Mouse (Mus musculus): ENCODE measurements around the gene Ganab. TPM values are rescaled to one million over a fixed set of nuclear protein-coding genes. Genes with fewer than 3 reads are reported as not detected.

Gene Ganab
- total RNA-seq, 2 experiments from 2014 or later: 116 to 122 TPM

DNA sequence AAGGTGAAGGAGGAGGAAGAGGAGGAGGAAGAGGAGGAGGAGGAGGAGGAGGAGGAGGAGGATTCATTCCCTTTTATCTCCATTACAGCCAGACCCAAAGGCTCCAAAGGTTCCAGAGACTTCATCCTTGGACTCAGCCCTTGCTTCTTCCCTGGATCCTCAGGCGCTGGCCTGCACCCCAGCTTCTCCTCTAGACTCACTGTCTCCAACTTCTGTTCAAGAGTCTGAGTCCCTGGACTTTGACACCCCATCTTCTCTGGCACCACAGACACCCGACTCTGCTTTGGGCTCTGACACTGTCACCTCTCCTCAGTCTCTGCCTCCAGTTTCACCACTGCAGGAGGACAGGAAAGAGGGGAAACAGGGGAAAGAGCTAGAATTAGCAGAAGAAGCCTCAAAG, 64.4 kb downstream of the Ganab start:
- DNase-seq (ENCODE audit: extremely low spot score in 1 of 2, low spot score in 1 of 2): no peak

- no peak for DNase-seq (ENCODE audit: extremely low spot score in 1 of 2, low spot score in 1 of 2)
These were observed 67.2 kb downstream of the Ganab start for GRCm38 (mm10) chr19:8965075-8965474.

- no peak for DNase-seq (ENCODE audit: extremely low spot score in 1 of 2, low spot score in 1 of 2)
These were observed 67.9 kb downstream of the Ganab start for GRCm38 (mm10) chr19:8965771-8966170.

GRCm38 (mm10) chr19:8966198-8966589, 68.3 kb downstream of the Ganab start:
- DNase-seq (ENCODE audit: extremely low spot score in 1 of 2, low spot score in 1 of 2): no peak

Small RNA genes within 50 kb of the gene (microRNA-seq; reads per million reads assigned to microRNA genes)
- gene Mir5136: 0 reads per million in 2 experiments

Other genes starting within 250 kb of the Ganab start
- 100 to 1,000 TPM; 188 to 200 TPM for gene Chrm1, start 234.3 kb upstream of the Ganab start, total RNA-seq (2021)
- gene Slc3a2, start 174.7 kb upstream of the Ganab start, total RNA-seq (2021): 100 to 1,000 TPM; 155 to 170 TPM
- gene Wdr74, start 162.2 kb upstream of the Ganab start, total RNA-seq (2021): 10 to 100 TPM; 43.9 to 53.6 TPM
- gene 1700092M07Rik, start 157.4 kb upstream of the Ganab start, total RNA-seq (2021): 1 to 10 TPM in 1 of 2 experiments, not detected in 1; 1.5 TPM
- 10 to 100 TPM; 59.9 to 70.7 TPM for gene Stx5a, start 156.7 kb upstream of the Ganab start, total RNA-seq (2021)
- 10 to 100 TPM; 75.4 to 95.3 TPM for gene Nxf1, start 141.0 kb upstream of the Ganab start, total RNA-seq (2021)
- 100 to 1,000 TPM in 1 of 2 experiments, 10 to 100 TPM in 1; 92.1 to 101 TPM for gene Tmem223, start 127.1 kb upstream of the Ganab start, total RNA-seq (2021)
- 10 to 100 TPM in 1 of 2 experiments, 1 to 10 TPM in 1; 8.5 to 10.1 TPM for gene Tmem179b, start 123.6 kb upstream of the Ganab start, total RNA-seq (2021)
- gene Taf6l, start 111.7 kb upstream of the Ganab start, total RNA-seq (2021): 10 to 100 TPM; 13.8 to 14.1 TPM
- 100 to 1,000 TPM; 112 to 130 TPM for gene Polr2g, start 99.5 kb upstream of the Ganab start, total RNA-seq (2021)
- gene Zbtb3, start 95.5 kb upstream of the Ganab start, total RNA-seq (2021): 1 to 10 TPM; 6.4 to 6.6 TPM
- gene Ttc9c, start 78.7 kb upstream of the Ganab start, total RNA-seq (2021): 10 to 100 TPM; 35.3 to 36.4 TPM
- gene Hnrnpul2, start 78.1 kb upstream of the Ganab start, total RNA-seq (2021): 100 to 1,000 TPM; 109 to 120 TPM
- 1 to 10 TPM in 1 of 2 experiments, not detected in 1; 4.5 TPM for gene AC129217.1, start 68.3 kb upstream of the Ganab start, total RNA-seq (2021)
- 100 to 1,000 TPM; 103 to 111 TPM for gene Bscl2, start 60.6 kb upstream of the Ganab start, total RNA-seq (2021)
- 100 to 1,000 TPM; 188 to 192 TPM for gene Gng3, start 58.9 kb upstream of the Ganab start, total RNA-seq (2021)
- under 1 TPM; 0.28 to 0.47 TPM for gene Lrrn4cl, start 47.3 kb upstream of the Ganab start, total RNA-seq (2021)
- gene Ubxn1, start 26.6 kb upstream of the Ganab start, total RNA-seq (2021): 10 to 100 TPM; 92.2 to 98.9 TPM
- gene Uqcc3, start 17.1 kb upstream of the Ganab start, total RNA-seq (2021): 10 to 100 TPM; 31.2 to 36.4 TPM
- 10 to 100 TPM; 10.1 to 16.2 TPM for gene Lbhd1, start 14.3 kb upstream of the Ganab start, total RNA-seq (2021)
- not detected for gene Gm49403, start 14.1 kb upstream of the Ganab start, total RNA-seq (2021)
- gene 1810009A15Rik, start 9.2 kb upstream of the Ganab start, total RNA-seq (2021): 10 to 100 TPM; 22.0 to 25.7 TPM
- 1 to 10 TPM; 1.6 to 2.2 TPM for gene Gm49416, start 9.1 kb upstream of the Ganab start, total RNA-seq (2021)
- gene Ints5, start 5.1 kb upstream of the Ganab start, total RNA-seq (2021): 10 to 100 TPM; 26.1 to 27.0 TPM
- 100 to 1,000 TPM; 169 to 172 TPM for gene B3gat3, start 22.3 kb downstream of the Ganab start, total RNA-seq (2021)
- gene Rom1, start 31.3 kb downstream of the Ganab start, total RNA-seq (2021): 1 to 10 TPM; 4.8 to 6.4 TPM
- gene Eml3, start 31.5 kb downstream of the Ganab start, total RNA-seq (2021): 10 to 100 TPM in 1 of 2 experiments, 1 to 10 TPM in 1; 9.1 to 11.1 TPM
- gene Mta2, start 43.8 kb downstream of the Ganab start, total RNA-seq (2021): 10 to 100 TPM; 51.2 to 58.4 TPM
- gene Tut1, start 55.8 kb downstream of the Ganab start, total RNA-seq (2021): 10 to 100 TPM; 19.4 to 20.1 TPM
- gene Eef1g, start 69.0 kb downstream of the Ganab start, total RNA-seq (2021): 100 to 1,000 TPM; 215 to 256 TPM
- gene Ahnak, start 91.2 kb downstream of the Ganab start, total RNA-seq (2021): 10 to 100 TPM; 14.7 to 15.7 TPM
- gene Scgb1a1, start 189.9 kb downstream of the Ganab start, total RNA-seq (2021): not detected
- gene Asrgl1, start 237.6 kb downstream of the Ganab start, total RNA-seq (2021): 100 to 1,000 TPM; 142 to 167 TPM

Measured in layer of hippocampus, postnatal 25 days (tissue).